Mouse (Mus musculus) monocyte, adult 2 months (primary cell): Measurements from ENCODE around the gene Pou4f1.

ENCODE experiments used
- DNase-seq, 2 experiments: peaks; one replicate each; pipeline ENCODE4 v3.0.0; 2022; ENCODE audit warnings: low spot score in 2 of 2, low read depth in 1 of 2

Pou4f1 gene

DNA sequence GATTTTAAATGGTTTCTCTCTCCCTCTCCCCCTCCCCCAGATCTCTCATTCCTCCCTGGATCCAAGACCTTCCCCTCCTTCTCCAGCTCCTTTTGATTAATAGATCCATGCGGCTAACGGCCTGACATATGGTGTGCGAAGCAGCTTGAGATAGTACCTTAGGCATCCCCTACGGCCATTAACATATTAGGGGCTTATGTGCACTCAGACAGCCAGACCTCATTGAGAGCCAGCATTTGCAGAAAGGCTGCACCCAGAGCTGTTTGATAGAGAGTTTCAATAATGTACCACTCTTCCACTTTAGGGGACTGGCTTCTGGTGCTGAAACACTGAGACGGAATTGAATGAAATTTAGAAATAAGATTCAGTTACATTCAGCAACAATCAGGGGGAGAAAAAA, 10.8 kb downstream of the Pou4f1 start:
- DNase-seq = no peak

GRCm38 (mm10) chr14:104453824-104454223, 14.0 kb downstream of the Pou4f1 start:
- no peak for DNase-seq

- DNase-seq = no peak
Measured at GRCm38 (mm10) chr14:104434293-104434692, 33.5 kb downstream of the Pou4f1 start.

GRCm38 (mm10) chr14:104430819-104431218, 37.0 kb downstream of the Pou4f1 start:
- DNase-seq = no peak

GRCm38 (mm10) chr14:104423688-104424470, 43.9 kb downstream of the Pou4f1 start:
- no peak for DNase-seq
